Mouse (Mus musculus) intestine, postnatal 0 days (tissue): ENCODE measurements at regions not wholly inside any gene's neighbourhood (a gene's known extent, or its start where the extent isn't known, plus 50 kb on each side); places are given as distances from the start of the nearest gene placed in this dataset.

ENCODE experiments used
- ATAC-seq: fragments of 200-750 bp; cut with Nextera tagmentation; 2 replicates; pipeline ENCODE4 v1.8.0; 2017; ENCODE audit warnings: mild to moderate bottlenecking, moderate TSS enrichment, moderate library complexity
- H3K27ac ChIP-seq: fragments of 300-500 bp; sonication (generic); 2 replicates; pipeline ENCODE4 v1.5.1; 2014; ENCODE audit warnings: mild to moderate bottlenecking, low read depth, low read length, moderate library complexity
- H3K27me3 ChIP-seq: fragments of 300-500 bp; sonication (generic); replicated peaks from 2 replicates; pipeline ENCODE4 v1.6.1; 2014; ENCODE audit warnings: low read length, mixed read lengths; ENCODE audit not compliant: control insufficient read depth, insufficient read depth
- H3K36me3 ChIP-seq: fragments of 300-500 bp; sonication (generic); 2 replicates; pipeline ENCODE4 v1.6.1; 2014; ENCODE audit warnings: mild to moderate bottlenecking, moderate library complexity; ENCODE audit not compliant: control insufficient read depth, insufficient read depth
- H3K4me1 ChIP-seq: fragments of 300-500 bp; sonication (generic); replicated peaks from 2 replicates; pipeline ENCODE4 v1.6.1; 2014; ENCODE audit warnings: antibody characterized with exemption, low read length, mixed read lengths; ENCODE audit not compliant: control insufficient read depth, insufficient read depth
- H3K4me2 ChIP-seq: fragments of 300-500 bp; sonication (generic); replicated peaks from 2 replicates; pipeline ENCODE4 v1.6.1; 2014; ENCODE audit warnings: low read depth, mild to moderate bottlenecking, moderate library complexity
- H3K4me3 ChIP-seq: fragments of 300-500 bp; sonication (generic); 2 replicates; pipeline ENCODE4 v1.5.1; 2014; ENCODE audit warnings: low read depth, low read length
- H3K9ac ChIP-seq: fragments of 300-500 bp; sonication (generic); 2 replicates; pipeline ENCODE4 v1.6.1; 2014; ENCODE audit warnings: mild to moderate bottlenecking, low read depth, low read length
- H3K9me3 ChIP-seq: fragments of 300-500 bp; sonication (generic); 2 replicates; pipeline ENCODE4 v1.6.1; 2016; ENCODE audit warnings: mixed run types; ENCODE audit not compliant: control insufficient read depth
- CTCF ChIP-seq: sonication (generic); IDR thresholded peaks from 2 replicates; pipeline ENCODE4 v1.5.1; 2016; ENCODE audit warnings: low read depth, mild to moderate bottlenecking, control low read depth, antibody characterized with exemption, moderate library complexity
- WGBS: fragments of 180-500 bp; shearing (Covaris S2); extraction: QIAGEN DNeasy Blood & Tissue Kit; methylation state at CpG from one replicate; pipeline ENCODE4 v1.1.7; 2014; 5-methylcytosine and 5-hydroxymethylcytosine counted together

DNA sequence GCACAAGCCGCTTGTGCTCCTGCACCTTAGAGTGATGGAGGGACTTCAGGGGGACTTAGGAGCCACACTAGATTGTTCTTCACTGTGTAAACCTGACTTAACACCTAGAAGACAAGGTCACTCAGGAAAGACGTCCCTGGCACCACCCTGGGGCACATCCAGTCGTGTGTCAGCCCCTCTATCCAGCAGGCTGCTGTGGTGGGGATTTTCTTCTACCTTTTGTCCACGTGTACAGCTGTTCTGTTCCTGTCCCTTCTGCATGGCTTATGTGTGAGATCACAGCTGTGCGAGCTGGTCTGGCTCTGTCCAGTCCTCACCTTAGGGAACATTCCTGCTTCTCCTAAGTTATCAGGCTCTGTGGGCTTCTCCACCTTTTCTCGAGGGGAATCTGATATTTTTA lies 286.0 kb upstream of the Id2 start:
- Histone ChIP-seq H3K9ac (no peak overlapping the region), H3K36me3 (no peaks in the 10 kb centered on the region), H3K9me3 (no peaks in the 10 kb centered on the region), H3K4me2 (no peak overlapping the region), H3K4me3 (no peak overlapping the region), H3K4me1 (0 out of 2 replicates have a peak, but pooled peaks cover 4% of the 10 kb centered on the region), H3K27me3 (no peaks in the 10 kb centered on the region), H3K27ac (0 out of 2 replicates have a peak overlapping the region, but pooled peaks have one; percentile 28)
- TF ChIP-seq CTCF, result no peak
- no peak for ATAC-seq
- 68% methylated on average over 6 of the region's 6 CpGs for WGBS

DNA sequence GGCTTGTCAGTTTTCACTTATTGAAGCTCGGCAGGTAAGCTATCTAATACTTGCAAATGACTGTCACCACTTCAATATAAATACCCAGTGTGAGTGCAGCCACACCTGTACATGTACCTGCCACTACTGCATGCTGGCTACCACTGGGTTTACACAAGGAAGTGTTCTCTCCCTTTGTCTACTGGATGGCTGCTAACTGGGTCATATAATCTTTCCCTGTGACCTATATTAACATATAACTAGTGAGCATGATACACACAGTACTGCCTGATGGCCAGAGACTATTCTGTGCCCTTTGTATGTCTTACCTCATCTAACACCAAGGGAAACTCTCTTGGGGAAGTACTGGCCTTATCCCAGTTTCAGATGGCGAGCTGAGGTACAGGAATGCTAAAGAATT lies 285.5 kb upstream of the Id2 start:
- 64% methylated on average over 2 of the region's 2 CpGs for WGBS
- ATAC-seq, result peak; percentile 81

DNA sequence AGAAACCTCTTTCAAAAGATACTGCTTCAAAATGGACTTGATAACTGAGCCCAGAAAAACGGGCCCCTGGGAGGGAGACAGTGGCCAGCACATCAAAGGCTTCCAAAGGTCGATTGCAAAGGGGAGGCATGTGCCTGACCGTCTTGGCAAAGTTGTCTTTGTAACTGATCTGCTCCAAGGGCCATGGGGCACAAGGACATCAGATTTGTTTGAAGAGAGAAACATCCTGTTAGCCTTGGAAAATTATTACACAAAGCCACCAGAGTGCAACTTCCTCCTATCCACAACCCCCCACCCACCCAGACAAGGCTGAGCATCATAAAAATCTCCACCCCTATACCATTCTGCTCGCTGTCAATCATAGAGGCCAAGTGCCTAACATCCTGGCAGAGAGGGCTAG lies 284.7 kb upstream of the Id2 start:
- WGBS, result 18% methylated on average over 4 of the region's 4 CpGs
- no peak overlapping the region for H3K9ac ChIP-seq
- no peaks in the 10 kb centered on the region for H3K27me3 ChIP-seq
- 0 out of 2 replicates have a peak, but pooled peaks have one; percentile 31 for ATAC-seq
- no peak overlapping the region for H3K27ac ChIP-seq
- H3K4me2 ChIP-seq, result no peak overlapping the region
- no peaks in the 10 kb centered on the region for H3K9me3 ChIP-seq
- H3K36me3 ChIP-seq, result no peaks in the 10 kb centered on the region
- H3K4me1 ChIP-seq, result 0 out of 2 replicates have a peak, but pooled peaks cover 4% of the 10 kb centered on the region
- H3K4me3 ChIP-seq, result no peak overlapping the region
- TF ChIP-seq CTCF, result no peak

More for the DNA sequence above, 285.5 kb upstream of the Id2 start:
- Histone ChIP-seq H3K4me3 (no peak overlapping the region), H3K4me1 (0 out of 2 replicates have a peak, but pooled peaks cover 4% of the 10 kb centered on the region), H3K9ac (no peak overlapping the region), H3K27ac (no peak overlapping the region), H3K27me3 (no peaks in the 10 kb centered on the region), H3K4me2 (no peak overlapping the region), H3K36me3 (no peaks in the 10 kb centered on the region), H3K9me3 (no peaks in the 10 kb centered on the region)
- TF ChIP-seq CTCF, result no peak

DNA sequence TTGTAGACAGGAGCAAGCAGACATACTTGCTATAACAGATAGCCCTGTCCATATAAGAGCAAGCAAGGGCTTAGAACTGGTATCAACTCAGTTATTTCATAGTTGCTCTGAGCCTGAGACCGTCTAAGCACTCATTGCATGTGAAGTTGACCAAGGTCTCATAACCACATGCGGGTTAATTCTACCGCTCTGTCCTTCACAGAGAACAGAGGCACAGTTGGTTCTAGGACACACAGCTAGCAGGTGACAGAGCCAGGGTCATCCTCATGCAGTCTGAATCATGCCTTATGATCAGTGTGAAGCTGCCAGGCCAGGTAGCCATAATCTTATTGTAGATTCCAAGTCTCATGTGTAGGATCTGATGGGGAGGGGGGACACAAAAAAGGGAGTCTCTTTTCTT lies 283.1 kb upstream of the Id2 start:
- no peaks in the 10 kb centered on the region for H3K9me3 ChIP-seq
- no peak overlapping the region for H3K27ac ChIP-seq
- H3K4me2 ChIP-seq, result no peak overlapping the region
- H3K9ac ChIP-seq, result no peak overlapping the region
- no peaks in the 10 kb centered on the region for H3K27me3 ChIP-seq
- ATAC-seq, result no peak
- no peaks in the 10 kb centered on the region for H3K36me3 ChIP-seq
- 95% methylated on average over 3 of the region's 3 CpGs for WGBS
- H3K4me1 ChIP-seq, result 0 out of 2 replicates have a peak, but pooled peaks cover 4% of the 10 kb centered on the region
- no peak overlapping the region for H3K4me3 ChIP-seq
- TF ChIP-seq CTCF, result no peak

DNA sequence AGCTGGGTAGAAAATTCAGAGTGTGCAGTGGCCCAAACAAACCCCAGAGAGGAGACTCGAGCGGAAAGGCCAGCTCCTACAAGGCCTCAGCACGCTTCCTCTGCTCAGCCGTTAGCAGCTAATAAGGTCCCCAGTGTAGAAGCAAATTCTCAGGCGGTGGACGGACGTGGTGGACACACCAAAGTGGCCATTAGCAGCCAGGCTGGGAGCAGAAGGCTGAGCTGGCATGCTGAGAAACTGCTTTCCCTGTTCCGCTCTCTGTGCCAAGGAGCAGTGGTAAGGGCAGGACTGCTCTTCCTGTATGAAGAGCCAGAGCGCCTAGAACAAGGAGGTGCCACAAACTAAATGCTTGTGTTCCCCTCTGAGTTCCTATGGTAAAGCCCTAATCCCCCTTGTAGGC lies 282.1 kb upstream of the Id2 start:
- 91% methylated on average over 9 of the region's 9 CpGs for WGBS
- no peak overlapping the region for H3K4me2 ChIP-seq
- no peaks in the 10 kb centered on the region for H3K9me3 ChIP-seq
- TF ChIP-seq CTCF, result no peak
- no peaks in the 10 kb centered on the region for H3K36me3 ChIP-seq
- H3K27me3 ChIP-seq, result no peaks in the 10 kb centered on the region
- H3K4me1 ChIP-seq, result 0 out of 2 replicates have a peak, but pooled peaks cover 4% of the 10 kb centered on the region
- H3K27ac ChIP-seq, result no peak overlapping the region
- H3K9ac ChIP-seq, result no peak overlapping the region
- no peak overlapping the region for H3K4me3 ChIP-seq
- ATAC-seq, result no peak

DNA sequence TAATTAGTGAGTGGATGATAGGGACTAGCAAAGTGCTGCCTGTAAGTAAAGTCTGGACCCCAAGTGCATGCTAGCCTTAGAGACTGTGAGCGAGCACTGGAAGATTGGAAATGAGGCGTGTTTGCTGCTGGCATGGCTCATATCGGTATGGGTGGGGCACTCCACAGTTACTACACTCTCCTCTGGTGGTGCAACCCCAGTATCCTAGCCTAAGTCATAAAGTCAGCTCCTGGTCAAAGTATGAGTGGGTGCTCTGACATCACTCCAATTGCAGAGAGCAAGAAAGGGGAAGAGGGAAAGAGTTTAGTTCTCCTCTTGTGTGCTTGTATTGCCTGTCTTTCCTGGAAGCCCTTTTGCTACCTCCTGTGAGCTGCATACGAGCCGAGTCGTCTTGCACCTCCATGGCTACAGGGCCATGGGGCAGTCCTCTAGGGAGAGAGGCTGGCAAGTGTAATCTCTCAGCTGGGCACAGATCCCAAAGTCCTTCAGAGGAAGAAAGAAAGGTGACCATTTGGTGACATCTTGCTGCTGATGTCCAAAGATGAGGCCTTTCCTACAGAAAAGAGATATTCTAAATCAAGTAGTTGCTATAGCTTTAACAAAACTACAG lies 281.2 kb upstream of the Id2 start:
- Histone ChIP-seq H3K27me3 (no peaks in the 10 kb centered on the region), H3K27ac (no peak overlapping the region; the same call in 1 of the 2 replicates), H3K36me3 (no peaks in the 10 kb centered on the region), H3K4me2 (no peak overlapping the region), H3K4me3 (no peak overlapping the region), H3K9me3 (no peaks in the 10 kb centered on the region), H3K4me1 (0 out of 2 replicates have a peak, but pooled peaks cover 2% of the 10 kb centered on the region), H3K9ac (no peak overlapping the region)
- ATAC-seq, result peak; percentile 84
- 46% methylated on average over 6 of the region's 6 CpGs for WGBS
- TF ChIP-seq CTCF, result no peak; the same call in 1 of the 2 replicates
